Mouse (Mus musculus): ENCODE data around the gene Dgki.

Gene Dgki

GRCm38 (mm10) chr6:36800309-36800946 is 499.6 kb downstream of the Dgki start:
- WGBS, result 58% methylated on average over 5 of the region's 5 CpGs

DNA sequence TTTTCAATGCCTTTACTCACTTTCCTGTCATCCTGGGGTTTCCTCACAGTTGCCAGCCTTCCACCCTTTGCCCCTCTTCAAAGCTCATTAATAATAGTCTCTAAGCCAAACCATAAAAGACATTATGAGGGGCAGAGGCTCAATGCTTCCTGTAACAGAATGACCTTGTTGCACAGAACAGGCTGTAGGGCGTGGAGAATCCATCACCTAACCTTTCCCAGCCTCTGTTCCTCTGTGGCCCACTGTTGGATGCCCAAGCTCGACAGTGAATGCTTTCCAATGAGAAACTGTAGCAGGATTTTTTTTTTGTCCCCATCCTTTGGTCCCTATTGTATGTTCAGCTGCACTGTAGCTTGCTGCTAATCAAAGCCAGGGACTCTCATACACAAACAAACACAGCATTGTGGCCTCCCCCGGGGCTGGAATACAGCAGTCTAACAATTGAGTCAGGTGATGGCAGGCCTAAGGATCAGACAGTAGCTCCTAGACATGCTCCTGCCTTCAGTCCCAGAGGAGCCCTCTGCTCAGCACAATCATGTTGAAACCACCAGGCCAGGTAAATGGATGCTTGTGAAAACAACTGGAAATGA is 502.8 kb downstream of the Dgki start:
- 35% methylated on average over 3 of the region's 3 CpGs for WGBS
